Mouse (Mus musculus): ENCODE results near the gene Sec31b.

- TF ChIP-seq POLR2A (IDR thresholded peaks at IDR 0.05; ENCODE audit: extremely low read depth, insufficient read depth, low read length) (no peak), CTCF (IDR thresholded peaks at IDR 0.05; ENCODE audit: low read depth, low read length) (no peak)
These were observed 48.7 kb downstream of the Sec31b start for GRCm38 (mm10) chr19:44496941-44497340.

All from liver, adult 2 months (tissue).